Mouse (Mus musculus) heart, postnatal 4 days (tissue): ENCODE results near the gene Ntan1. TPM values are rescaled to one million over a fixed set of nuclear protein-coding genes. Genes with fewer than 3 reads are reported as not detected.
A peak's percentile ranks its signal among the peaks of the same experiment; 100 is the strongest.

ENCODE experiments used
- DNase-seq: peaks from one replicate; pipeline ENCODE4 v3.0.0; 2021
- microRNA-seq, 2 experiments: library from miRNA; unstranded; fragments of <30 nt; microRNA quantifications; one replicate each; pipeline ENCODE4 v1.2.0; 2021 to 2022
- total RNA-seq, 2 experiments: library from RNA; stranded (reverse); gene quantifications; 2 replicates each; pipeline ENCODE4 v1.2.3; 2021

Ntan1 gene
- total RNA-seq, 2 experiments from 2014 or later: 74.8 to 76.1 TPM

DNA sequence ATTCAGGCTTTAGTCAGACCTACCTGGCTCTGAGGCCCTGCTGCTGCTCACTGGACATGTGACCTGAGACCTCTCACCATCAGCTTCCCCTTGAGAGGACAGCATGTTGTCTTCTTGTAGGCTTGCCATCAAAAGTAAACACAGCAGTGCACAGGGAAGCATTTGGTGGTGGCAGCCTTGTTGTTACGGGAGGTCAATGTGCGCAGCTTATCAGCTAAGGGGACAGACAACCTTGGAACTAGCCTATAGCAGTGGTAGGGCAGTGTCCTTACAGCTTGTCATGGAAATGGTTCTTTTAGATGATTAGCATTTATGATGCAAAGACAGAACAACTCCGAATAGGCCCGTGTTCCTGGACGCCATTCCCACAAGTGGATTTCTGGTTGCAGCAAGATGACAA is 15.7 kb downstream of the Ntan1 start:
- no peak for DNase-seq

DNA sequence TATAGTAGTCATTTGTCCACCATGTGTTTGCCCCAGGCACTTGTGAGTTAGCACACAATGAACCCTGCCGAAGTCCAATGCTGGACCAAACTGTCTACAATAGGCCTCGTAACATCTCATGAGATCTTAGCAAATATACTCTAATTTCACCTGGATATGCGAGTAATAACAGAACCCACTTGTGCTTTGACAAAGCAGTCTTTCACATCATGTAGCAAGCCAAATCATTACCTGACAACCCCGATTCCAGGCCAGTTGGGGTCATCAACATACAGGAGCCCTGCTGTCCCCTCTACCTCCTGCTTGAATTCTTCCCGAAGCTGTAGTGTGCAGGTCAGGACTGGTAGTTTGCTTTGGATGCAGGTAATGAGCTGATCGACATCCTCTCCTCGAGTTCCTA is 21.4 kb downstream of the Ntan1 start:
- DNase-seq: no peak

DNA sequence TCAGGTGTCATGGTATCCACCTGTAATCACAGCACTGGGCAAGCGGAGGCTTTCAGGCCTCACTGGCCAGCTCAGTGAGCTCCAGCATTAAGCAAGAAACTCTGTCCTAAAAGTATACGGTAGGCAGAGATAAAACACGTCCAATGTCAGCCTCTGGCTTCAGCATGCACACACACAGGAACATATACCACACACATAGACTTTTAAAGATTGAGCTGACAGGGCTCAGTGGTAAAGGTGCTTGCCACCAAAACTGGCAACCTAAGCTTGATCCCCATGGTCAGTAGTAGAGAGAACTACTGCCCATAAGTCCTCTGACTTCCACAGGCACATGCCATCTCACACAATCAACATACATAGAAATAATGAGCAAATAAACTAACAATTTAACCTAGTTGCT is 22.3 kb downstream of the Ntan1 start:
- DNase-seq: no peak

DNA sequence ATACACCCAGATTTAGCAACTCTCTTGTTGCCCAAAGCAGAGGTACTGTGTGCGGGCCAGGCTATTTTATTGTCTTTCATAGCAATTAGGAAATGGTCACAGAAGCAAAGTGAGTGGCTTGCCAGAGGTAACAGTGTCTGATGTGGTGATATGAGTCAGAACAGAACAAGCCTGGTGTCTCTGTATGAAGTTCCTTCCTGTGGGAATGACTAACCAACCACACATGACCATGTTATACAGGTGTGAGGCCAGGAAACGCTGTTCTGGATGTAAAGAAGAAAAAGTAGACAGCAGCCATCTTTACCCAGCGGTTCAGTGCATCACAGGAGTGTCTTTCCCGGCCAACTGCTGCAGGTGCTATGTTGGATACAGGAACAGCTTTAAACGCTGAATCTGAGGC is 26.4 kb downstream of the Ntan1 start:
- no peak for DNase-seq

DNA sequence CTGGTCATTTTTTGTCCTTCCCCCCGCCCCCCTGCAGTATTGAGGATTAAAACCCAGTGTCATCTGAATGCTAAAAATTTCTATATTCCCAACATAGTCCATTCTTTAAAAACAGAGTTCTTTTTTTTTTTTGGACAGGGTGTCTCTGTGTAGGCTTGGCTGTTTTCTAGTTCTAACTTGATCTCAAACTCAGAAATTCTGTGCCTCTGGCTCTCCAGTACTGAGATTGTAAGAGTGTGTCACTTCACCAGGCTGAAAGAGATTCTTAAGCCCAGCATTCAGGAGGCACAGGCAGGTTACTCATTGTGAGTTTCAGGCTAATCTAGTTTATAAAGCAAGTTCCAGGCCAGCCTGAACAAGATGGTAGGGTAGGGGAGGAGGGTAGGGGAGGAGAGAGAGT is 28.0 kb downstream of the Ntan1 start:
- DNase-seq: no peak

DNA sequence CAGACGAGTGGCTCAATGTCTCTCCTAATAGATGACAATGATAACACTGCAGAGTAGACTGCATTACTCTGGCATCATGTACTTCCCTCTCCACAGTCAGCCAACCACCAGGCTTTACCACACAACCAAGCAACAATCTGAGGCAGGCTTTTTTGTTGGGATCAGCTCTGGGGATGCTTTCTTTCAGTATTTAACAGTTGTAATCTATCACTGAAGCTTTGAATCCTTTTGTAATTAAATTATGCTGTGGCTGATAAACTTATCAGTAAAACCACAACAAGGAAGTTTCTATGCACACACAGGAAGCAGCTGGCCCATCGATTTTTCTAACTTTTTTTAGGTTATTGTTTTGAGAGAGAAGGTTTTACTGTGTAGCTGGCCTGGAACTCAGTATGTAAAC is 29.7 kb downstream of the Ntan1 start:
- DNase-seq: no peak

DNA sequence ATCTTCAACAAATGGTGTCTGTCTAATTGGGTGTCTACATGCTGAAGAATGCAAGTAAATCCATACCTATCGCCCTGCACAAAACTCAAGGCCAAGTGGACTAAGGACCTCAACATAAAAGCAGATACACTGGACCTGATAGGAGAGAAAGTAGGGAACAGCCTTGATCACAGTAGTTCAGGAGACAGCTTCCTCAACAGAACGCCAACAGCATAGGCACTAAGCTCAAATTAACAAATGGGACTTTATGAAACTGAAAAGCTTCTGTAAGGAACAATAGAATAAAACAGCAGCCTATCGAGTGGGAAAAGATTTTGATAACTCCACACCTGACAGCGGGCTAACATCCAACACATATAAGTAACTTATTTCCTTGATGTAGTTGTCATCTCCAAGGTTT is 32.8 kb downstream of the Ntan1 start:
- DNase-seq: no peak

DNA sequence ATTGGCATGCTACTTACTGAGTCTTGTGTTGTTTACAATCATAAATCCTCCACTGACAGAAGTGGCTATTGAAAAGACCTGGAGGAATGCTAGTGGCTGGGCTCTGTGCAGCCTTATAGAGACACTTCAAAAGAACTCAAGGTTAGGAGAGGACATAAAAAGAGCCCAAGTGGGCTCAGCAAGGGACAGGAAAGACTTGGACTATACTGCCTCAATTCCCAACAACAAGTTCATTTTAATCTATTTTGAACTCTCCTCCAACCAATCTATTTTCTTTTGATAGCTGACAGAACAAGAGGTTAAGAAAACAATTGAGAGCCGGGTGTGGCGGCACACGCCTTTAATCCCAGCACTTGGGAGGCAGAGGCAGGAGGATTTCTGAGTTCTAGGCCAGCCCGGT is 35.2 kb downstream of the Ntan1 start:
- no peak for DNase-seq

DNA sequence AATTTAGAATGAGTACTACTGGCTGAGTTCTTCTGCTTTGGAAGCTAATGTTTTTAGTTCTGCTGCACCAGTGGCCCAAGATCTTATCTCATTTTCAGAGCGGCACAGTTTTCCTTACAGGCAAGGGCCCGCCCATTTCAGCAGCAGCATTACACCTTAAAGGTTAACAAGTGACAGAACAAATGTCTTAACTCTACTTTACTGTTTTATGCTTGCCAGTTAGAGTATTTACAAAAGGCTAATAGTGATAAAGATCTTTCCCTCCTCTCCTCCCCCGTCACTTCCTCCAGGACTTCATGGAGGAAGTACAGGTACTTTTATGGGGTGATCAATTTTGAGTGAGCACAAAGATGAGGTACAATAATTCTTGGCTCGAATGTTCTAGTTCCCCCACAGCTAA is 47.4 kb downstream of the Ntan1 start:
- DNase-seq: no peak

DNA sequence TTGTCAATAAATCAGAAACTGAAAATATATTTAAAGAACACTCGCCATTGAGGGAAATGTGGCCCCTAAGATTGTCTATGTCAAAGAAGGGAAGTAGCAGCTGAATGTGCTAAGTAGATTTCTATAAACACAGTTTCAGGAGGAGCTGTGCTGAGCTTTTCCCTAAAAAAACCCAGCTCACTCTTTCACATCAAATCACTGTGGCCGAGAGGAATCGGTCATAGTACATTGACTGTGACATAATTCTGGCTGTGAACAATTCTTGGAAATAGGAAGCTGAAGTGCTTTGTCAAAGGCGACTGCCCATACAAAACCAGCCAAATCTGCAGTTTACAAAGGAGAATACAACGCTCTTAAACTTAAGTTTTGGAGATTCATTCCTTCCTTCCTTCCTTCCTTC is 48.0 kb downstream of the Ntan1 start:
- DNase-seq: no peak

DNA sequence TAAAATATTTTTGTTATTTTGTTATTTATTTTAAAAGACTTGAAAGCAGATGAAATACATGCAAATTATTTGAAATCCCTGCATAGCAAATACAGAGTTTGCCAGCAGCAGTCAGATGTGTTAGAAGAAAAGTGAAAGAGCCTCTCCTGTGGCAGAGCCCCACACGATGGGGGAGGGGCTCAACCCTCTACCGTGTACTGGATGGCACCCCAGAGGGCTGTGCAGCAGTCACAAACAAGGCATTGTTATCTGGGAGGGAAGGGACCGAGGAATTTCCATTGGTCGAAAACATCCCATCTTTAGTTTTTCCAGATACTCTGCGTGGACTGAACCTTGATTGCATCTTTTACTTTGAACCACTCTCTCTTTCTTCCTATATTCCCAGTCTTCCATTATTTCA is 48.8 kb downstream of the Ntan1 start:
- peak; percentile 11 for DNase-seq

DNA sequence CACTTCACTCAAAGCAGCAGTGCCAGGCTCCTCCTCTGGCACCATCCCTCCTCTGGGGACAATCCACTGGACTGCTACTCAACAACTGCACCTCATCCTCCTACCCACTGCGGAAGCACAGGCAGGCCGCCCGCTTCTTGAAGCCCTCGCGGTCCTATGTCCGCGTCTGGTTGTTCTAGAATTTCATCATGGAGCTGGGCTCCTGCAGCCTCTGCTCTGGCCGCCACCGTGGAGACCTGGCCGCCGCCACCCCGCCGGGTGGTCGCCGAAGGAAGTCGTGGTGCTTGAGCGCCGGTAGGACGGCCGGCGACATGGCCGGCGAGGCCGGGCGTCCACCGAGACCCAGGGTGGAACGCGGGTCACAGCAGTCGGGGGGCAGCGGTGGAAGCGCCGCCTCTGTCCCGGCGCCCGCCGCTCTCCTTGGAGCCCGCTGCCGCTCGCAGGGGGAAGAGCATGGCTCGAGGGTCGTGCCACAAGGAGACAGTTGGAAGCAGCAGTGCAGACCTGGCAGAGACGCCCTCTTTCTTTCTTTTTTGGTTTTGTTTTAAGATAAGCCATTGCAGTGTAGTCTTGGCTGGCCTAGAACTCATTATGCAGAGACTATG is 49.4 kb downstream of the Ntan1 start:
- DNase-seq: peak; percentile 12

DNA sequence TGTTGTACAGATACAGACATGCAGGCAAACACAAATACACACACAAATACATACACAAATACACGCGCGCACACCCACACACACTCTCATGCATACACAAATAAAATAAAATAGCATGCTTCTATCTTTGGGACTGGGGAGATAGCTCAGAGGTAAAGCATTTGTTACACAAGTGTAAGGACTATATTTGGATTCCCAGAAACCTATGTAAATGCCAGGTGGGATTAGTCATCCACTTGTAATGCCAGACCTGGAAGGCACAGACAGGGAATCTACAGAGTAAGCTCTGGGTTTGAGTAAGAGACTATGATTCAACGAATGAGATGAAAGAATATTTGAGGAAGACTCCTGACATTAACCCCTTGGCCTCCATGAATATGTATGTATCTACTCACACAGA is 56.8 kb downstream of the Ntan1 start:
- no peak for DNase-seq

DNA sequence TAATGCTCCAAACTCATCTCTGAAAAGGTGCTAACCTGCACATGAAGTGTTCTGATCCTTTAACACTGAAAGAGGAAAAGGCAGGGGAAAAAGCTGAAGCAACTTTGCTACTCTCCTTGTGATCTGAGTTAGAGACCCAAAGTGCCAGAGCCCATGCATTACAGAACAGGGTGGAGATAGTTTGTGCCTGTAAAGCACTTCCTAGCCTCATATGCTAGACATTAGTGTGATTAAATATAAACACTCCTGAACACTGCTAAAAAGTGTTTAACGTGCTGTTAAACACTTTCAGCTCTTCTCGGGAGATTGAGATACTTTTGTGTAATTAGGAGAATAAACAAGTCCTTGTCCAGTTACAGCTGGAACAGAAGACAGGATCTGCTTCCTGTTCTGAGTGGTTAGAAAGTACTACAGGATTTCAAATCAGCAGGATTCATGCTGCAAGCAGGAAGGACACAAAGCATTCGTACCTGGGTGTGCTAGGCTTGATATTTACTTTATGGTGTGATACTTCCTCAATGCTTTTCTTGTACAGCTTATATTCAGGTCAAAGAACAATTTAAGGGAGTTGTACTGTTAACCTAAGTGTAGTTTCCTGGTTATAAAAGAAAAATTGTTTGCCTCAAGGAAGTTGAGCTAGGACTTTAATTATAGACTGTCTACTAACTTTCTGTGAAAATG is 64.6 kb downstream of the Ntan1 start:
- no peak for DNase-seq

Small RNA genes within 50 kb of the gene (microRNA-seq; reads per million reads assigned to microRNA genes)
- gene Gm27734: 0 reads per million in 2 experiments

Other genes with a start within 250 kb of the Ntan1 start
- 10 to 100 TPM; 19.3 to 21.2 TPM for gene Parn, start 150.7 kb upstream of the Ntan1 start, total RNA-seq
- 10 to 100 TPM; 30.7 to 32.3 TPM for gene Bfar, start 147.0 kb upstream of the Ntan1 start, total RNA-seq
- 1 to 10 TPM; 2.3 to 2.5 TPM for gene 3110001I22Rik, start 146.9 kb upstream of the Ntan1 start, total RNA-seq
- not detected for gene Pla2g10, start 87.9 kb upstream of the Ntan1 start, total RNA-seq
- gene Rrn3, start 38.1 kb upstream of the Ntan1 start, total RNA-seq: 10 to 100 TPM; 46.7 to 49.4 TPM
- gene Pdxdc1, start 84.3 kb downstream of the Ntan1 start, total RNA-seq: 10 to 100 TPM; 87.8 to 88.9 TPM
- 1 to 10 TPM; 1.3 to 2.1 TPM for gene Mpv17l, start 84.3 kb downstream of the Ntan1 start, total RNA-seq
- gene 2900011O08Rik, start 167.8 kb downstream of the Ntan1 start, total RNA-seq: under 1 TPM in 1 of 2 experiments, not detected in 1; 0.18 TPM
- not detected for gene Ifitm7, start 168.0 kb downstream of the Ntan1 start, total RNA-seq